Mouse (Mus musculus) left cerebral cortex, postnatal 36 days (tissue): Measurements from ENCODE around the gene Tor1aip1. TPM values are rescaled to one million over a fixed set of nuclear protein-coding genes. Genes with fewer than 3 reads are reported as not detected.
"Not testable (repeated sequence)": the region's sequence is repeated elsewhere in the genome, so short reads cannot be mapped to it uniquely, and the experiment has no call there.

Experiments
- DNase-seq, 2 experiments: peaks; one replicate each; pipeline ENCODE4 v3.0.0; 2021 to 2022; ENCODE audit warnings: low spot score in 2 of 2, mixed read lengths in 1 of 2
- intact Hi-C: fragments of 180-260 bp; cut with DNase I; formaldehyde crosslinking; loops from one replicate; pipeline ENCODE4 v1.15.1; 2025
- total RNA-seq, 2 experiments: library from RNA; stranded (reverse); gene quantifications; 2 replicates each; pipeline ENCODE4 v1.2.3; 2021

The Tor1aip1 gene
- 10 to 100 TPM; 26.4 to 30.6 TPM for total RNA-seq

GRCm38 (mm10) chr1:156035930-156036737 is at the start of gene Tor1aip1:
Gene Tor1aip1, minus strand, starts transcription at chr1:156036480.
- DNase-seq, result peak; percentile 98
- intact Hi-C loops, result loop anchor here (1.0 kb wide), 1 partner anchor 63 kb away; the partner anchor contains the start of gene Cep350

DNA sequence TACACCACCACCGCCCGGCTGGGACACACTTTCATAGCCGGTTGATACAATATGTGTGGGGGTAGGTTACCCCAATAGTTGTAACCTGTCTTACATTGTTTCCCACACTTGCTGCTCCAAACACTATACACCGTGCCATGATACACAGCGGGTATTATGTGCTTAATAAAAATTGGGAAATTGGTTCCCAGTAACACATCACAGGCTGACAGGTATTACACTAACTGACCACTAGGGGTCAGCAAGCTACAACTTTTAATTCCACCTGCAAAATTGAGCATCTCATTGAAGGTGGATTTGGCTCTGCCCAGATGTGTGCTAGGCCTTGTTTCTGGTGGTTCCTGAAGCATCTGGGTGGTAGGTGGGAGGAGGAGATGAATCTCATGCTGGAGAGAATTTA is 49.5 kb upstream of the Tor1aip1 start:
- intact Hi-C loops, result loop anchor here (1.0 to 2.0 kb wide), 3 partner anchors 144 to 455 kb away; no protein-coding TSS in a partner anchor
- peak in 1 of 2 experiments; percentile 29 for DNase-seq

DNA sequence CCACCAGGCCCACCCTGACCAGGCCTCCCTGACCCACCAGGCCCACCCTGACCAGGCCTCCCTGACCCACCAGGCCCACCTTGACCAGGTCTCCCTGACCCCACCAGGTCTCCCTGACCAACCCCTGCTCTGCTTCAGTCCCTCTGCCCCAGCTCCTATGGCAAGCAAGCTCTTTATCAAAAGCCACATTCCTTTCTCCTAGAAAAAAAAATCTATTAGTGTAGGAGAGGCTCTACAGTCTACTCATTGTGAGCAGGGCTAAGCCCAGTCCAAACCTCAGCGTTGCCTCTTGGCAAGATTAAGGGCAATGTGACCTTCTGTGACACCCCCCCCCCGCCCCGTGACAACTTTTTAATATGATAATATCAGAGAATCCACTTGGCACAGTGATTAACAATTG is 48.3 kb upstream of the Tor1aip1 start:
- DNase-seq, result no peak
- intact Hi-C loops, result loop anchor here (1.0 to 2.0 kb wide), 2 partner anchors 157 to 456 kb away; no protein-coding TSS in a partner anchor

- DNase-seq, result no peak
- intact Hi-C loops, result no loop called here
Observed at GRCm38 (mm10) chr1:156077655-156078054, 41.4 kb upstream of the Tor1aip1 start.

DNA sequence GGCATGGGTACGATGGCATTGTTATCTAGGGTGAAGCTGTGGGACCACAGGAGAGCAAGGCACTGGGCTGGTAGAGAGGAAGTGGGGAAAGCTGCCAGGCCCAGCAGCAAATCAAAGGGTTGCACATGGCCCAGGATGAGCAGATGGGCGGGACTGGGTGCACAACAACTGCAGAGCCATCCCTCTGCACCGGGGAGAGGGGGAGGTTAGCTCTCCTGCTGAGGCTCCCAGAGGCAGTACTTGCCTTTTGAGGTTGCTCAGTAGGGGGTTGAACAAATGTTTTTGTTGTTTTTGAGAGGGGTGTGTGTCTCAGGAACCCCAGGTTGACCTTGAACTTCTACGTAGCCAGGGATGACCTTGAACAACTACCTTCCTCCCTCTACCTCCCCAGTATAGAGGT is 40.2 kb upstream of the Tor1aip1 start:
- DNase-seq, result no peak
- intact Hi-C loops, result no loop called here

GRCm38 (mm10) chr1:156074575-156074974 is 38.3 kb upstream of the Tor1aip1 start:
- intact Hi-C loops, result no loop called here
- no peak for DNase-seq

- no peak for DNase-seq
- intact Hi-C loops, result no loop called here
Observed at GRCm38 (mm10) chr1:156073169-156073821, 37.0 kb upstream of the Tor1aip1 start.

- intact Hi-C loops, result no loop called here
- no peak for DNase-seq
Observed at GRCm38 (mm10) chr1:156070106-156070505, 33.8 kb upstream of the Tor1aip1 start.

DNA sequence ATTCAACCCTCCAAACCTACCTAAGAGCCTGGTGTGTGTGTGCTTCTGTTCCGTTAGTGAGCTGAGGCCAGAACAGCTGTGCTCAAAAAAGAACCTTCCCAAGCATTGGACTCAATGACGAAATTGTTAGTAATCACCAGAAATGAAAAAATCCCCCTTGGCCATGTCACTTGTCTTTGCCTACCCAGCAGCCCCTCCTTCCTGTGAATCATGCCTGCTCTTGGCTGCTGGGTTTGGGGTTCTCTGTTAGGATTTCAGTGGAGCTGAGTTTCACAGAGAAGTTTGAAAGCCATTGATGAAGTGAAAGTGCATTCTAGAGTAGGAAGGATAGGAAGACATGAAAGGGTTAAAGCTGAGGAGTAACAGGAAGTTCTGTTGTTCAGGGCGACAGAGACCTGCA is 29.9 kb upstream of the Tor1aip1 start:
- no peak for DNase-seq
- intact Hi-C loops, result no loop called here

- intact Hi-C loops, result no loop called here
- no peak for DNase-seq
Observed at GRCm38 (mm10) chr1:156062193-156062592, 25.9 kb upstream of the Tor1aip1 start.

DNA sequence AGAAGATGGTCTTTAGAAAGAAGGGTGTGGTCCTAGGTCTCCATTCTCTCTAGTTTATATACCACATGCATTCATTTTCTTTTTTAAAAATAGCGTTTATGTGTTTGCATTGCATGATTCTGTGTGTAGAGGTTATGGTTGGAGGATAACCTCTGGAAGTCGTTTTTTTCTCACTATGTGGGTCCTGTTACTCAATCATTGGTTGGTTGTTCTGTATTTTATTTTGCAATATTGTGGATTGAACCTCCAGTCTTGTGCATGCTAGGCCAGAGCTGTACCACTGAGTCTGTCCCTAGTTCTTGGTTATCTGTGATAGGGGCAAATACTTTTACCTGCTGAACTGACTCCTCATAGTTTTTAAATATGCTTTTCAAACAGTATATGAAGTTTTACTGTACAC is 21.9 kb upstream of the Tor1aip1 start:
- no peak for DNase-seq
- intact Hi-C loops, result no loop called here

GRCm38 (mm10) chr1:156046688-156047087 is 10.4 kb upstream of the Tor1aip1 start:
- DNase-seq, result no peak
- intact Hi-C loops, result no loop called here

DNA sequence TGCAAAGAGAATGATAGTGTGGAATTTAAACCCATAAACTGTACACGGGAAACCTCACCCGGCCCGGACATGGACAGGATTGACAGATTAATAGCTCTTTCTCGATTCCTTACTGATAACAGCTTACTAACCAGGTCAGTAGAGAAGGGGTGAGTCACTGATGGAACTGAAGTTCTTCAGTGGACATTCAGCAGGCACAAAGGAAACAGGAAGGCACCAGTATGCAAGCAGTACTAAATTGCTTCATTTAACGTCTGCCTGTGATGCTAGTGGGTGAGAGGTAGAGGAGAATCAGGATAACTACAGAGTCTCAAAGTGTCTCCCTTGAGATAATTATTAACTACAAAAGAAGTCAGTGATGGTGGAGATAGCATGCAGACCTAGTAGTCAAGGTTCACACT is 7.9 kb upstream of the Tor1aip1 start:
- DNase-seq, result no peak
- intact Hi-C loops, result no loop called here

- intact Hi-C loops, result no loop called here
Observed at GRCm38 (mm10) chr1:156043027-156043426, 6.7 kb upstream of the Tor1aip1 start.

DNA sequence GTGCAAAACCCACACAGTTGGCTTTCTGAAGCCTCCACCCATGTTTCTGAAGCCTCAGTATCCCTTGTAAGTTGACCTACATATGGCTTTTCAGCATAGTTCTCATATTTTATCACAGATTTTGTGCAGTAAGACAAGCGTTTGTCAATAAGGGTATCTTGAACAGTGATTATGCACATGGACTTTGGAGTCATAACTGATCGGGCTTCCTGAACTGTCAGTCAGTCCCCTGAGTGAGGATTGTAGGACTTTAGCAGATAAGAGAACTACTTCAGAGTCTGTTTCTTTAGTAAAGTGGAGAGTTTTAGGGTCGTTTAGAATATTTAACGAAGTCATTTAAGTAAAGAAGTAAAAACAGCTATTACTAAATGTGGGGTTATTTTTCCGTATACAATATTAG is 6.2 kb upstream of the Tor1aip1 start:
- intact Hi-C loops, result no loop called here
- DNase-seq, result no peak

More at GRCm38 (mm10) chr1:156043027-156043426, 6.7 kb upstream of the Tor1aip1 start:
- peak in 1 of 2 experiments; percentile 25 for DNase-seq

DNA sequence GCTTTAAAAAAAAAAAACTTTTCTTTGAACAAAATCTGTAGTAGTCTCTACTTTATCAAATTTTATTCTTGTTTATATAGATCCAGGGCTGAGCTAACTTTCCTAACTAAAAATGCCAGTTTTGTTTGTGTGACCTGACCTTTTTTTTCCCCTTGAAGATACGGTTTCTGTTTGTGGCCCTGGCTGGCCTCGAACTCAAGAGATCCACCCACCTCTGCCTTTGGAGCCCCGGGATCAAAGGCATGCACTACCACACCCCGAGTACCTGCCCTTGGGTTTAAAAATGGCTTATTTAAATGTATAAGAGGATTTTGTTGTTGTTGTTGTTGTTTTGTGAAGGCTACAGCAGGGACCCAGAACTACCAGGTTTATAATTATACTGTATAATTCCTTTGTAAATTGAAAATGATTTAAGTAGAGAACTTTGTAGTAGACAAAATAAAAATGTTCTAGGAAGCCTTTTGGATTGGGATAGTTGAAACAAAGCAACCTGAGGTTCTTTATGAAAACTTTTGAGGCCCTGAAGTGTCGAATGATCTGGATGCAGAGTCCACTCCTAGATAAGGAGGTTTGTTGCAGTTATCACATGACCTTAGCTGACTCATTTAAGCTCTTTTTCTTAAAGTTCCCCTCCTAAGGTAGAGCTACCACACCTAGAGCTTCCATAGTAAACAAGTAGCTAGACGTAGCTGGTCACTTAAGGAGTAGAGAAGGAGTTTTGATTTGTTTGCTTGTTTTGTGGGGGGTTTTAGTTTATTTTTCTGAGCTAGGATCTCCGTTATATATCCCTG is 5.4 kb upstream of the Tor1aip1 start:
- intact Hi-C loops, result no loop called here
- DNase-seq, result no peak

- intact Hi-C loops, result no loop called here
- DNase-seq, result peak; percentile 89
Observed at GRCm38 (mm10) chr1:156040731-156041401, 4.6 kb upstream of the Tor1aip1 start.

- intact Hi-C loops, DNase-seq: not testable (repeated sequence)
Observed at GRCm38 (mm10) chr1:156039989-156040388, 3.7 kb upstream of the Tor1aip1 start.

GRCm38 (mm10) chr1:156037144-156037583 is 884 bp upstream of the Tor1aip1 start:
- intact Hi-C loops, result no loop called here
- no peak for DNase-seq
